Mouse (Mus musculus): ENCODE measurements at regions not wholly inside any gene's neighbourhood (a gene's known extent, or its start where the extent isn't known, plus 50 kb on each side); places are given as distances from the start of the nearest gene placed in this dataset.

DNA sequence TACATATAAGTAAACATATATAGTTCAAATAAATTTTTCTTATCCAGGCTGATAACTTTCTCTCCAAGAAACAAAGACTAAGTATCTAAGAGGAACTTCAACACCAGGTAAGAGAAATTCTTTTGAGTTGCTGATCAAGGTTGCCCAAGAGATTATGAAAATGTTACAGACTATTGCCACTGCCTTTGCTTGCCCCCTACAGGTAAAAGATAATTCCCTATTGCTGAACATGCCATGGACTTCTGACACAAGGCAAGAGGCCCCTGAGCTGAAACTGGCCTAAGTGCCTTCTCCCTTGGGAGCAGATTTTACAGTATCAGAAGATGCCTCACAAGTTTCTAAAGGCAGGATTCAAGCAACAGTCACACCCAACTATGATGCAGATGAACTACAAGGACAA lies 2914.2 kb upstream of the Gm6569 start:
- no peaks in the 10 kb centered on the region for H3K36me3 ChIP-seq
- no peak for ATAC-seq (replicated peaks)
- H3K27ac ChIP-seq (replicated peaks): no peak overlapping the region
- no peaks in the 10 kb centered on the region for H3K4me1 ChIP-seq
- H3K9me3 ChIP-seq: no peaks in the 10 kb centered on the region
- no peak overlapping the region for H3K9ac ChIP-seq (replicated peaks)
- no peaks in the 10 kb centered on the region for H3K27me3 ChIP-seq
- H3K4me3 ChIP-seq: no peak overlapping the region
- H3K4me2 ChIP-seq (replicated peaks): no peak overlapping the region

DNA sequence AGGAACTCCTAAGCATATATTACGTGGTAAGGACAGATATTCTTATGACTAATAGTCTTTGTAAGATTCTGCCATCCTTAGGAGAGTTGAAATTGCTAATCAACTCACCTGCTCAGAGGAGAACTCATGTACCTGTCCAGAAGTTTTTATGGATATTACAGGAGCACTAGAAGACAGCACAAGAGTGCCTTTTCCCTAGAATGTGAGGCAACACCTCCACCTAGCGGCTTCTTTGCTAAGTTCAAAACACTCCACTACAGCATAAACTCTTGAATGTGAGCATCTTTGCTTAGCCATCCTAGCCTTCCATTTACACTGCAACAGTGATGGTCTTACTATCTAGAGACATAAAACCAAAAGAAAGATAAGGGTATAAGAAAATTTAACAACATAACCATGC lies 2913.5 kb upstream of the Gm6569 start:
- 46% methylated on average over 2 of the region's 2 CpGs for WGBS
- peak; percentile 88 for ATAC-seq (replicated peaks)
- H3K9ac ChIP-seq (replicated peaks): no peak overlapping the region
- no peak overlapping the region for H3K4me3 ChIP-seq
- no peak overlapping the region for H3K27ac ChIP-seq (replicated peaks)
- no peaks in the 10 kb centered on the region for H3K4me1 ChIP-seq
- H3K9me3 ChIP-seq: no peaks in the 10 kb centered on the region
- no peaks in the 10 kb centered on the region for H3K27me3 ChIP-seq
- no peak overlapping the region for H3K4me2 ChIP-seq (replicated peaks)
- no peaks in the 10 kb centered on the region for H3K36me3 ChIP-seq

Measured in forebrain, embryonic 15.5 days (tissue).